In genomic region chr7:30012956-30013363, GRCm38 (mm10) we compare ENCODE assay signal across 8 mouse cellular contexts. TPM values are rescaled to one million over a fixed set of nuclear protein-coding genes. Genes with fewer than 3 reads are reported as not detected.
DNase-seq lines count a peak whose midpoint lies in the region; ATAC-seq lines count a peak whose summit lies in the region.

No protein-coding gene starts in this region.

- H3K4me1 ChIP-seq in kidney, embryonic 15.5 days, result peaks cover 27% of the 10 kb centered on the region
- H3K4me1 ChIP-seq in limb, embryonic 15.5 days, result peaks cover 4% of the 10 kb centered on the region; the same call in 1 of the 2 replicates

- H3K4me2 ChIP-seq in kidney, embryonic 15.5 days, result no peak overlapping the region
- no peak overlapping the region for H3K4me2 ChIP-seq in limb, embryonic 15.5 days

- no peak overlapping the region for H3K4me3 ChIP-seq in kidney, embryonic 15.5 days (replicated peaks)
- H3K4me3 ChIP-seq in limb, embryonic 15.5 days, result no peak overlapping the region

- 76% methylated on average over 4 of the region's 4 CpGs for WGBS in kidney, embryonic 15.5 days
- 73% methylated on average over 4 of the region's 4 CpGs for WGBS in limb, embryonic 15.5 days

- H3K9ac ChIP-seq in kidney, embryonic 15.5 days, result no peak overlapping the region
- H3K9ac ChIP-seq in limb, embryonic 15.5 days, result no peak overlapping the region

- H3K27ac ChIP-seq in kidney, embryonic 15.5 days, result no peak overlapping the region
- no peak overlapping the region for H3K27ac ChIP-seq in limb, embryonic 15.5 days

- H3K9me3 ChIP-seq in kidney, embryonic 15.5 days (replicated peaks), result no peaks in the 10 kb centered on the region
- H3K9me3 ChIP-seq in limb, embryonic 15.5 days, result no peaks in the 10 kb centered on the region

- H3K36me3 ChIP-seq in kidney, embryonic 15.5 days, result peaks cover 78% of the 10 kb centered on the region
- peaks cover 59% of the 10 kb centered on the region for H3K36me3 ChIP-seq in limb, embryonic 15.5 days

- no peaks in the 10 kb centered on the region for H3K27me3 ChIP-seq in kidney, embryonic 15.5 days
- H3K27me3 ChIP-seq in limb, embryonic 15.5 days, result no peaks in the 10 kb centered on the region

- peak; percentile 78 for DNase-seq in 3T3-L1 (ENCODE audit: low read depth, low spot score)
- DNase-seq in CD4-positive helper T cell, adult 2 months (ENCODE audit: low read depth, low spot score), result peak; percentile 55
- DNase-seq in cerebellum, adult 18-20 months, result peak; percentile 54 to 61
- DNase-seq in gastrocnemius, adult 8-10 months (ENCODE audit: low spot score in 2 of 2), result peak; percentile 65 to 72
- peak; percentile 87 for DNase-seq in retina, postnatal 1 day
- DNase-seq in urinary bladder, postnatal 10 days (ENCODE audit: low spot score), result no peak

- peak; percentile 37; the same call in 1 of the 2 replicates for ATAC-seq in kidney, embryonic 15.5 days (replicated peaks; ENCODE audit: low FRiP score)
- ATAC-seq in limb, embryonic 15.5 days (ENCODE audit: insufficient number of reproducible peaks, low FRiP score, low TSS enrichment, low read depth), result peak; percentile 16; the same call in 1 of the 2 replicates

RNA-seq across cellular contexts. Expression of gene Zfp568, which starts 29.2 kb away (rescaled TPM):
- 10 to 100 TPM; 10.9 to 22.2 (median 12.3) TPM for total RNA-seq in gastrocnemius, adult 8-10 months (2022)
- 17.7 and 19.5 TPM in 2 replicates for polyA plus RNA-seq in kidney, embryonic 15.5 days (2015; fragmentation: Nextera tagmentation; extraction: Ambion mirVana)
- 17.9 and 27.5 TPM in 2 replicates for polyA plus RNA-seq in limb, embryonic 15.5 days (2015; fragmentation: Nextera tagmentation; extraction: Ambion mirVana)

RNA-seq across cellular contexts. Expression of gene Zfp14, which starts 38.2 kb away (rescaled TPM):
- total RNA-seq in gastrocnemius, adult 8-10 months (2022), result 1 to 10 TPM; 1.2 to 2.1 (median 1.6) TPM
- 3.0 and 4.0 TPM in 2 replicates for polyA plus RNA-seq in kidney, embryonic 15.5 days (2015; fragmentation: Nextera tagmentation; extraction: Ambion mirVana)
- 5.7 and 6.1 TPM in 2 replicates for polyA plus RNA-seq in limb, embryonic 15.5 days (2015; fragmentation: Nextera tagmentation; extraction: Ambion mirVana)

RNA-seq across cellular contexts. Expression of gene Zfp74, which starts 59.1 kb away (rescaled TPM):
- total RNA-seq in gastrocnemius, adult 8-10 months (2022), result 1 to 10 TPM; 4.9 to 7.3 (median 6.3) TPM
- 12.0 and 12.2 TPM in 2 replicates for polyA plus RNA-seq in kidney, embryonic 15.5 days (2015; fragmentation: Nextera tagmentation; extraction: Ambion mirVana)
- polyA plus RNA-seq in limb, embryonic 15.5 days (2015; fragmentation: Nextera tagmentation; extraction: Ambion mirVana), result 11.5 and 11.6 TPM in 2 replicates

RNA-seq across cellular contexts. Expression of gene Zfp82, which starts 59.7 kb away (rescaled TPM):
- total RNA-seq in gastrocnemius, adult 8-10 months (2022), result 1 to 10 TPM in 3 of 4 experiments, under 1 TPM in 1; 0.19 to 2.2 (median 1.6) TPM
- 3.9 and 5.5 TPM in 2 replicates for polyA plus RNA-seq in kidney, embryonic 15.5 days (2015; fragmentation: Nextera tagmentation; extraction: Ambion mirVana)
- 8.2 and 8.3 TPM in 2 replicates for polyA plus RNA-seq in limb, embryonic 15.5 days (2015; fragmentation: Nextera tagmentation; extraction: Ambion mirVana)
